ENCODE assay signal across 9 mouse cellular contexts in genomic region chr16:8769065-8769464, GRCm38 (mm10). TPM values are rescaled to one million over a fixed set of nuclear protein-coding genes. Genes with fewer than 3 reads are reported as not detected.
DNase-seq lines count a peak whose midpoint lies in the region; ATAC-seq and TF ChIP-seq lines count a peak whose summit lies in the region.
"Had no signal": no experiment of that assay in that cellular context is flagged by ENCODE, and none has a peak within 500 bp of the region (broad histone marks: within the 10 kb centered on the region; RNA-seq: fewer than 3 reads in every experiment).

No protein-coding gene starts in this region.

- peak; percentile 97 for ATAC-seq in CD4-positive, CD25-positive, alpha-beta regulatory T cell, adult 4 months
- ATAC-seq in heart, embryonic 15.5 days (replicated peaks; ENCODE audit: insufficient number of reproducible peaks, insufficient read depth, low FRiP score, low read depth), result peak; percentile 73
- peak; percentile 86 for ATAC-seq in liver, postnatal 0 days
- ATAC-seq in neural tube, embryonic 13.5 days (ENCODE audit: low read depth), result peak; percentile 81

- H3K36me3 ChIP-seq in forebrain, embryonic 10.5 days (replicated peaks), result no peaks in the 10 kb centered on the region
- no peaks in the 10 kb centered on the region for H3K36me3 ChIP-seq in heart, embryonic 15.5 days
- H3K36me3 ChIP-seq in liver, postnatal 0 days (replicated peaks; ENCODE audit: insufficient read depth, low read length), result no peaks in the 10 kb centered on the region
- no peaks in the 10 kb centered on the region for H3K36me3 ChIP-seq in neural tube, embryonic 13.5 days
- H3K36me3 ChIP-seq in testis, adult 2 months (ENCODE audit: control insufficient read depth, insufficient read depth, low read length), result no peaks in the 10 kb centered on the region
- H3K36me3 ChIP-seq: embryonic facial prominence, embryonic 13.5 days had no signal

- no peak overlapping the region for H3K9ac ChIP-seq in heart, embryonic 15.5 days
- H3K9ac ChIP-seq in liver, postnatal 0 days (replicated peaks), result peak overlapping the region; percentile 39; the same call in 1 of the 2 replicates
- H3K9ac ChIP-seq in neural tube, embryonic 13.5 days, result no peak overlapping the region
- H3K9ac ChIP-seq: embryonic facial prominence, embryonic 13.5 days had no signal

- H3K4me3 ChIP-seq in forebrain, embryonic 10.5 days, result no peak overlapping the region
- no peak overlapping the region for H3K4me3 ChIP-seq in heart, embryonic 15.5 days
- H3K4me3 ChIP-seq in liver, postnatal 0 days (ENCODE audit: low read depth, low read length), result no peak overlapping the region
- H3K4me3 ChIP-seq in neural tube, embryonic 13.5 days, result no peak overlapping the region
- H3K4me3 ChIP-seq in testis, adult 2 months (ENCODE audit: control insufficient read depth, low read depth, low read length), result no peak overlapping the region
- H3K4me3 ChIP-seq: embryonic facial prominence, embryonic 13.5 days had no signal

- peaks cover 7% of the 10 kb centered on the region; the same call in 1 of the 2 replicates for H3K4me1 ChIP-seq in forebrain, embryonic 10.5 days
- no peaks in the 10 kb centered on the region for H3K4me1 ChIP-seq in heart, embryonic 15.5 days (replicated peaks)
- H3K4me1 ChIP-seq in liver, postnatal 0 days (ENCODE audit: insufficient read depth), result peaks cover 42% of the 10 kb centered on the region
- H3K4me1 ChIP-seq in neural tube, embryonic 13.5 days (replicated peaks), result peaks cover 3% of the 10 kb centered on the region; the same call in 1 of the 2 replicates
- H3K4me1 ChIP-seq in testis, adult 2 months (ENCODE audit: control insufficient read depth, insufficient read depth, low read length), result peaks cover 3% of the 10 kb centered on the region
- H3K4me1 ChIP-seq: embryonic facial prominence, embryonic 13.5 days had no signal

- peaks cover 5% of the 10 kb centered on the region for H3K27me3 ChIP-seq in forebrain, embryonic 10.5 days (ENCODE audit: poor library complexity, severe bottlenecking)
- no peaks in the 10 kb centered on the region for H3K27me3 ChIP-seq in heart, embryonic 15.5 days
- no peaks in the 10 kb centered on the region for H3K27me3 ChIP-seq in liver, postnatal 0 days (ENCODE audit: insufficient read depth, low read length)
- no peaks in the 10 kb centered on the region for H3K27me3 ChIP-seq in neural tube, embryonic 13.5 days
- H3K27me3 ChIP-seq in testis, adult 2 months (ENCODE audit: control insufficient read depth, insufficient read depth, low read length), result no peaks in the 10 kb centered on the region
- H3K27me3 ChIP-seq: embryonic facial prominence, embryonic 13.5 days had no signal

- peak; percentile 96 for TF ChIP-seq CTCF in liver, postnatal 0 days (IDR thresholded peaks at IDR 0.05; ENCODE audit: low read depth)
- TF ChIP-seq CTCF in testis, adult 2 months (IDR thresholded peaks at IDR 0.05; ENCODE audit: control insufficient read depth, insufficient read depth, insufficient replicate concordance, low read depth, low read length), result peak; percentile 69; the same call in 1 of the 2 replicates

- peak; percentile 90 for DNase-seq in brain, adult 2 months (ENCODE audit: low read depth, low spot score)
- DNase-seq in forebrain, embryonic 10.5 days (ENCODE audit: extremely low spot score, low spot score), result peak; percentile 61
- DNase-seq in kidney, postnatal 10 days, result peak; percentile 81
- DNase-seq in liver, postnatal 0 days, result peak; percentile 80

- no peak; the same call in 1 of the 2 replicates for TF ChIP-seq EP300 in liver, postnatal 0 days (IDR thresholded peaks at IDR 0.05; ENCODE audit: low read depth)

- H3K4me2 ChIP-seq in heart, embryonic 15.5 days, result no peak overlapping the region
- peak overlapping the region; percentile 59 for H3K4me2 ChIP-seq in liver, postnatal 0 days (ENCODE audit: low read depth, low read length)
- no peak overlapping the region for H3K4me2 ChIP-seq in neural tube, embryonic 13.5 days
- H3K4me2 ChIP-seq: embryonic facial prominence, embryonic 13.5 days had no signal

- 18% methylated on average over 10 of the region's 10 CpGs for WGBS in forebrain, embryonic 10.5 days
- 11% methylated on average over 10 of the region's 10 CpGs for WGBS in heart, embryonic 15.5 days
- WGBS in liver, postnatal 0 days (ENCODE audit: insufficient replicate concordance), result 10% methylated on average over 10 of the region's 10 CpGs
- 12% methylated on average over 10 of the region's 10 CpGs for WGBS in neural tube, embryonic 13.5 days

- H3K27ac ChIP-seq in forebrain, embryonic 10.5 days, result no peak overlapping the region
- no peak overlapping the region for H3K27ac ChIP-seq in heart, embryonic 15.5 days
- peak overlapping the region; percentile 83 for H3K27ac ChIP-seq in liver, postnatal 0 days (ENCODE audit: low read depth)
- H3K27ac ChIP-seq in neural tube, embryonic 13.5 days (replicated peaks), result no peak overlapping the region
- no peak overlapping the region for H3K27ac ChIP-seq in testis, adult 2 months (ENCODE audit: control insufficient read depth, insufficient read depth, low read depth, low read length)
- H3K27ac ChIP-seq: embryonic facial prominence, embryonic 13.5 days had no signal

- TF ChIP-seq POLR2A in testis, adult 2 months (IDR thresholded peaks at IDR 0.05; ENCODE audit: control insufficient read depth, low read depth, low read length), result no peak

- no peaks in the 10 kb centered on the region for H3K9me3 ChIP-seq in forebrain, embryonic 10.5 days
- H3K9me3 ChIP-seq in heart, embryonic 15.5 days (replicated peaks), result no peaks in the 10 kb centered on the region
- no peaks in the 10 kb centered on the region for H3K9me3 ChIP-seq in liver, postnatal 0 days (ENCODE audit: low read length)
- no peaks in the 10 kb centered on the region for H3K9me3 ChIP-seq in neural tube, embryonic 13.5 days
- H3K9me3 ChIP-seq: embryonic facial prominence, embryonic 13.5 days had no signal

RNA-seq across cellular contexts. Expression of gene Usp7, which starts 23.0 kb away (rescaled TPM):
- 10 to 100 TPM; 39.2 to 51.8 TPM for polyA plus RNA-seq in CD4-positive, CD25-positive, alpha-beta regulatory T cell, adult 4 months (2017; shearing (Covaris generic))
- 32.7 and 33.4 TPM in 2 replicates for polyA plus RNA-seq in forebrain, embryonic 10.5 days (2016; fragmentation: Nextera tagmentation; extraction: Ambion mirVana)
- 12.5 and 15.6 TPM in 2 replicates for polyA plus RNA-seq in heart, embryonic 15.5 days (2015; fragmentation: Nextera tagmentation; extraction: Ambion mirVana)
- polyA plus RNA-seq in liver, postnatal 0 days (2015; fragmentation: Nextera tagmentation; extraction: Ambion mirVana), result 15.8 and 17.7 TPM in 2 replicates
- polyA plus RNA-seq in neural tube, embryonic 13.5 days (2015; fragmentation: Nextera tagmentation; extraction: Ambion mirVana), result 30.9 and 31.3 TPM in 2 replicates
- 51.7 and 61.5 TPM in 2 replicates for polyA plus RNA-seq in testis, adult 2 months (2012; rRNA removed)
